Mouse (Mus musculus) cerebellum, adult 8-10 months (tissue): ENCODE measurements around the gene Clk3.

Experiments
- DNase-seq: peaks from one replicate; pipeline ENCODE4 v3.0.0; 2022

Gene Clk3

GRCm38 (mm10) chr9:57765364-57766351 is at the start of gene Clk3:
Gene Clk3 (minus strand): TSS chr9:57765860.
- peak; percentile 77 for DNase-seq

DNA sequence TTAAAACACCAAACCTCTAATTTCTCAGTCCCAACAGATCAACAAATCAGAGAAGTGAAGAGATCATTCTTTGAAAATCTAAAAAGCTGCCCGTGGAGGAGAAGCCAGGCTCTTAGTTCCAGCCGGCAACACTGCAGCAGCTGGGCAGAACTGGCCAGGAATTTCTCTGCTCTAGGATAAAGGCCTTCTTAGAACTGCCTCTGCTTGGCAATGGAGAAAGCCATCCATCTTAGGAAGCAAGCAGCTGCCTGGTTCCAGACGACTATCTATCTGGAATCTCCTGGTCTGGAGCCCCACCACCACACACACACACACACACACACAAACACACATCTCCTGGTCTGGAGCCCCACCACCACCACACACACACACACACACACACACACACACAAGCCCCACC is 49.2 kb upstream of the Clk3 start:
- DNase-seq = no peak

DNA sequence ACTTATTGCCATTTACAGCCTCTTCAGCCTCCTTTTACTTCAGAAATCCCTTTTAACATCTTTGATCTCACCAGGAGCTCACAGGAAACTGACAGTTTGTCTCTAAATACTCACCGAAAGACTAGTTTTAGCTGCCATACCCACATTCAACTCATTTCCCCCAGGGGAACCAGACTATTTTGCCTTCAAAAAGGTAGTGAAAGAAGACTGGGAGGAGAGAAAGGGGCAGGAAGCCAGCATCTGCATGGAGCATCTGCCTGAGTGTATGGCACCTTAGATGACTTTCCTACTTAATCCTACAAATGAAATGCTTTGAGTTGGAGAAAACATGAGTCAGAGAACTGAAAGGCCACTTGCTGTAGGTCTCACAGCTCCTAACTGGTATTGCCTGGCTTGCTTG is 48.4 kb upstream of the Clk3 start:
- no peak for DNase-seq

- DNase-seq = no peak
Measured at GRCm38 (mm10) chr9:57811793-57812733, 46.4 kb upstream of the Clk3 start.

GRCm38 (mm10) chr9:57810691-57811090 is 45.0 kb upstream of the Clk3 start:
- DNase-seq = no peak

DNA sequence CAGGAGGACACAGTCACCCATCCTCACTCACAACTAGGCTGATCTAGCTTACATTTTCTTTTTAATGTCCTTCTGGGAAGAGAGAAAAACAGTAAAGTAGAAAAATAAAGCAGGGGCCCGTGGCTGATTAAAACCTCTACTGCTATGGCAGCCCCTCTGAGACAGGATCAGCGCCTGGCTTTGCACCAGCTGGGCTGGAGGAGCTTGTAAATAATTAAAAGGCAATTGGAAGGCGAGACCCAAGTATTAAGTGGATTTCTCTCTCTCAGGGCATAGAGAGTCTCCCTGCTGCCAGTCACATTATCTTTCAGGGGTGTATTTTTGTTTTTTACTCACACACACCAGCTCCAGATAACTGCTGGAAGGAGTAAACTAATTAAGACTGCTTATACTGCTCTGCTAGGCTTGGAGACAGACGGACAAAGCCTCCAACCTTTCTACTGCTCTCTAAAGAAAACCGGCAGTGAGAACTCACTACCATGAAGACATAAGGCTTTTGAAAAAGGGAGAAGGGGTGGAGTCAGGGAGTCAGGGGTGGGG is 43.2 kb upstream of the Clk3 start:
- no peak for DNase-seq

DNA sequence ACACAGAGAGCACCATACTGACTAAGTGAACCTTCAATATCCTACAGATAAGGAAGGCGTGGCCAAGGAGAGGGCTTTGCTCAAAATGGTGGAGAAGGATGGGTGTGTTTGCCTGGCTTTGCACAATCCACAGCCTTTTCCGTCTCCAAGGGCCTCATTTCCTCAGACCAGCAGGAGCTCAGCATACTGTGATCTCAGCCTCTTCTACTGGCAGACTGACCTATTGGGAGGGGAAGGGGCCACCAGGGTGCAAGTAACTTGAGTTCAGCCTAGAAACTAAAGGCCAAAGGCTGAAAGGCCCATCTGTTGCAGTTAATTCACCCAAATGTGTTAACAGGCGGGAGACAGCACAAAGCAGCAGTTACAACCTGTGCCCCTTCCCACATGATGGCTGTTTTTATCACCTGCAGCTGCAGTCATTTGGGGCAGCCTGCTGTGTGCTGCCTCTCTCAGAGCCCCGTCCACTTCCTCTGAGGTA is 41.6 kb upstream of the Clk3 start:
- DNase-seq = no peak

DNA sequence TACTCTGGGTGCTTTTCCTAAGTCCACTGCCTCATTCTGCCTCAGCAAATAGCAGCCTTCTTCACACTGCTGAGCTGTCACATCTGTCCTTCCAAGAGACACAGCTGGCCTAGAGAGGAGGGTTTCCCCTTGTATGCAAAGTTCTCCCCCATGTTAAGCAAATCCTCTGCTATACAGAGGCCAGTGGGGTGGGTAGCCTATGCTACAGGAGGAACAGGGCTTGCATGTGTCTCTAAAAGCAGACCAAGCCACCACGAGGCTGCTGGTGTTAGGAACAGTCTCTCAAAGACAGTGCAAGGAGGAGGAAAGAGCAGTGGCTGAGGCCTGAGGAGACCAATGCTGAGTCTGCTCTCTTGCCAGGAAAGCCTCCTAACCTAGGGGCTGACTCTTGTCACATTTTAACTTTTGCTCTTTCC is 40.4 kb upstream of the Clk3 start:
- DNase-seq = no peak

DNA sequence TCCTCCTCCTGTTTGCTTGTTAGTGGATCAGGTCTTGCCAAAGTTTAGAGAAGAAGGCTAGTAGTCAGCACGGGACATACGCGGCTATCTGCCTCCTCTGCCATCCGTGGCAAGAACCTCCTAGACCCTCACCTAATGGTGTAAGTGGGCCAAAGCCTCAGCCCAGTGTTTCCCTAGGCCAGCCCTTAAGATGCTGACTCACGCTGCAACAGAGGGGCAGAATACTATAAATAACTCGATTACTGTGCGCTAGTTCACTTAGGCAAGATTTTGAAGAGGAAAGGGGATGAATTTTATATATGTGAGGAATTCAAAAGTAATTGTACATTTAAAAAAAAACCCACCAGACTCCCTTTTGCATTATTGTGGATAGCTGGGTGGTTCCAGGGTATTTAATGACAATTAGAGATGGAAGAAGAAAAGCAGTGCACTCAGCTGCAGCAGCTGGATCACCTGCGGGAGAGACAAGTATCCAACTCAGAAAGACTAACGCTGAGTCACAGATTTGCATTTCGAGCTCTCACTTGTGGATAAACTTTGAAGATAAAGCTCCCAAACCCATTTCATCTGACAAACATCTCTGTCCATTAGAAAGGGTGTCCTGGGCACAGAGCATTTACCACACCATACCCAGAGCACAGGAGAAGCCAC is 39.6 kb upstream of the Clk3 start:
- DNase-seq = no peak

- DNase-seq = no peak
Measured at GRCm38 (mm10) chr9:57803839-57804238, 38.2 kb upstream of the Clk3 start.

- no peak for DNase-seq
Measured at GRCm38 (mm10) chr9:57803047-57803446, 37.4 kb upstream of the Clk3 start.

DNA sequence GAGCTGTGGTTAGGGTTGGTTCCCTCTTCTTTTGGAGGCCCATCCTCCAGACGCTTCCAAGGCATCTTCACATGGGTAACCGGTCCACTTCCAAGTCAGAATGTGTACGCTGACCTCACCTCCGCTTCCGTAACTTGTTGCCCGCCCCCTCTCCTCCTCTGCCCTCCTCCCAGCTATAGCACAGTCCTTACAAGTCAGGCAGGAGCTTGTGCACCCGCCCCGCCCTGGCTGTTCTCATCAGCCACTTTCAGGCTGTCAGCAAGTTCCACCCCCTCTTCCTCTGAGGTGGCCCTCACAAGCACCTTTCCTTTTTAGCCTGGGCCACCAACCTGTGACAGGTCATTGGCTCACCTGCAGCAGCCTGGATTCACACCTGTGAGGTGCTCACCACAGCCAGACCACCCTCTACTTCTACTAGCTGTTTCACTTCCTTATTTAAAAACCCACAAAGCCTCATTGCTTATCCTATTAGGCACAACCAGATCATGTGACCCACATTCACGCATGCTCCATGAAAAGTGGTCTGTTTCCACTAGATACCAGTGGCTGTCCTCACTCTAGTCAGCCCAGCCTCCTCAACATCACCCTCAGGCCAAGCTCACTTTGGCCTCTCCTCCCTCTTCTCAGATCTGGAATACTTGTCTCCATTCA is 34.8 kb upstream of the Clk3 start:
- no peak for DNase-seq

DNA sequence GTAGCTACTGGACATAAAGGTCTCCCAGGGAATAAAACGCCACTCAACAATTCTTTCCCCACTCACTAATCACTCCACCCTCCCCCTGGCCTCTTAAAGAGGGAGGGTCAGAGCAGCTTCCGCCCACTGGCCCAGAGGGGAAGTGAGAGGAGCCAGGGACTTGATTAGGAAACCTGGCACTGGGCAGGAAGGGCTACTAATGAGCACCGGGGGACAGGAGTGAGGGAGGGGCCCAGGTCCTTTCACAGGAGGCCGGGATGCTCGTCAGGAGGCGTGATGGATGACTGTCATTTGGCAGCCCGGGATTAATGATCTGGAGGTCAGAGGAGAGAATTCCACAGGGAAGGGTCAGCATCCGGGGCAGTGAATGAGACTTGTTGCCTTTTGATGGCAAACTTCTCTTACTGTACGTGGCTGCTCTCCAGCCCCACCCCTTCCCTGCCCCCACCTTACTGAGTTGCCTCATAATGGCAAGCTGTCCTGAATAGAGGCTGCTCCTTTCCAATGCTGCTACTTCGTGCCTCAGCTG is 33.1 kb upstream of the Clk3 start:
- no peak for DNase-seq

GRCm38 (mm10) chr9:57797456-57797855 is 31.8 kb upstream of the Clk3 start:
- DNase-seq = no peak

- no peak for DNase-seq
Measured at GRCm38 (mm10) chr9:57789733-57790132, 24.1 kb upstream of the Clk3 start.

- DNase-seq = no peak
Measured at GRCm38 (mm10) chr9:57782656-57783055, 17.0 kb upstream of the Clk3 start.

- no peak for DNase-seq
Measured at GRCm38 (mm10) chr9:57775736-57776135, 10.1 kb upstream of the Clk3 start.

GRCm38 (mm10) chr9:57775026-57775425 is 9.4 kb upstream of the Clk3 start:
- DNase-seq = no peak

GRCm38 (mm10) chr9:57774168-57774567 is 8.5 kb upstream of the Clk3 start:
- no peak for DNase-seq

GRCm38 (mm10) chr9:57773754-57774153 is 8.1 kb upstream of the Clk3 start:
- DNase-seq = no peak

DNA sequence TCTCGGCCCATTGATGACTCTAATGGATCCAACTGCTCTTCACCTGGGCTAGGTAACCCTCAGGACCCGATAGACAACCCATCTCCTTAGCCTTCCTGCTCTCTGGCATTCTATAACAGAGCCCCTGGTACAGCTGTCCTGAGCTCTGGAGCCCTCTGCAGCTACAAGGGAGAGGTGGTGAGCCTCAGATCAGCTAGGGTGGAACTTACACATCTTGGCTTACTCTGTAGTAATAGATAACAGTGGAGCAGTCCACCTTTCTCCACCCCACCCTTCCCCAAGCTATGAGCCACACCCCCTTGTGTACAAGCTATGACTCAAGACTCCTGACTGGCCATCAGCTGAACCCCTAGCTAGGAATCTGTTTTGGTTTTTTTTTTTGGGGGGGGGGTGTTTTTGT is 5.2 kb upstream of the Clk3 start:
- no peak for DNase-seq

- DNase-seq = no peak
Measured at GRCm38 (mm10) chr9:57770214-57770613, 4.6 kb upstream of the Clk3 start.
